Mouse (Mus musculus): ENCODE measurements at regions not wholly inside any gene's neighbourhood (a gene's known extent, or its start where the extent isn't known, plus 50 kb on each side); places are given as distances from the start of the nearest gene placed in this dataset.

DNA sequence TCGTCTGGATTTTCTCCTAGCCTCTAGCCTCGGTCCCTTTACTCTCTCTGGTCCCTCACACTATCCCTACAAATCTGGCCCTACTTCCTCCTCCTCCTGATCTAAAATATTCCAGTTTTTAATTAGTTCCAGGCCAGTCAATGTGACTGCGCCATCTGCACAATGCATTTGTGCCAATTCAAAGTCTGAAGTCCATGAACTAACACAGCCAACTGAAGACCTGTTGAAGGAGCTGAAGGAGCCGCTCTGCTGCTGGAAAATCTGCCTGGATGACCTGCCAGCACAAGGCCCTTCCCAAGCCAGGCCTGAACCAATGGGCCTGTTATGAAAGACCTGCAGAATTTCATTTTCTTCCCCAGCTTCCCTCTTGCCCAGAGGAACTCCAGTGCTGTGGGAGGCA is 197.9 kb upstream of the Mctp2 start:
- TF ChIP-seq CTCF (IDR thresholded peaks at IDR 0.05; ENCODE audit: control insufficient read depth, insufficient read depth, insufficient read length) (no peak), MAX (IDR thresholded peaks at IDR 0.05) (no peak), CEBPB (IDR thresholded peaks at IDR 0.05; ENCODE audit: low read depth) (no peak), FOSL1 (IDR thresholded peaks at IDR 0.05; ENCODE audit: insufficient read depth, low read length, poor library complexity, severe bottlenecking) (no peak), MYOD1 (IDR thresholded peaks at IDR 0.05; ENCODE audit: control insufficient read depth, insufficient read length, low read depth) (no peak), USF1 (IDR thresholded peaks at IDR 0.05; ENCODE audit: low read depth) (no peak)
